Mouse (Mus musculus) gonadal fat pad, adult 2 months (tissue): ENCODE results near the gene Fam19a5. TPM values are rescaled to one million over a fixed set of nuclear protein-coding genes. Genes with fewer than 3 reads are reported as not detected.

Experiments
- DNase-seq: peaks from one replicate; pipeline ENCODE4 v3.0.0-alpha.2; 2012; ENCODE audit warnings: low read depth
- polyA plus RNA-seq: library from polyadenylated mRNA; depleted of rRNA; stranded (reverse); fragments of >200 nt; gene quantifications from 2 replicates; pipeline ENCODE4 v1.2.3, GENCODE M21; 2012

Fam19a5 gene
- polyA plus RNA-seq, 1 experiment: 2.4 TPM

- DNase-seq: no peak
Observed at GRCm38 (mm10) chr15:87726657-87727236, 182.6 kb downstream of the Fam19a5 start.

GRCm38 (mm10) chr15:87736345-87736744 is 192.2 kb downstream of the Fam19a5 start:
- DNase-seq: no peak

- no peak for DNase-seq
Observed at GRCm38 (mm10) chr15:87755482-87755881, 211.4 kb downstream of the Fam19a5 start.

- DNase-seq: no peak
Observed at GRCm38 (mm10) chr15:87765876-87766275, 221.8 kb downstream of the Fam19a5 start.

- DNase-seq: no peak
Observed at GRCm38 (mm10) chr15:87773955-87774354, 229.9 kb downstream of the Fam19a5 start.

GRCm38 (mm10) chr15:87783331-87783730 is 239.2 kb downstream of the Fam19a5 start:
- DNase-seq: no peak

GRCm38 (mm10) chr15:87789671-87790070 is 245.6 kb downstream of the Fam19a5 start:
- DNase-seq: no peak

- no peak for DNase-seq
Observed at GRCm38 (mm10) chr15:87793661-87794060, 249.6 kb downstream of the Fam19a5 start.

GRCm38 (mm10) chr15:87796571-87796970 is 252.5 kb downstream of the Fam19a5 start:
- DNase-seq: no peak
